Mouse (Mus musculus): ENCODE results near the gene Mmp2. TPM values are rescaled to one million over a fixed set of nuclear protein-coding genes. Genes with fewer than 3 reads are reported as not detected.

The Mmp2 gene
- total RNA-seq, 1 experiment from 2014 or later: not detected

GRCm38 (mm10) chr8:92834786-92835500 lies 7.9 kb downstream of the Mmp2 start:
- no peak for ATAC-seq (ENCODE audit: extremely low read depth, insufficient number of reproducible peaks, low FRiP score, poor library complexity, severe bottlenecking)

GRCm38 (mm10) chr8:92835901-92836300 lies 8.8 kb downstream of the Mmp2 start:
- ATAC-seq (ENCODE audit: extremely low read depth, insufficient number of reproducible peaks, low FRiP score, poor library complexity, severe bottlenecking): no peak

- ATAC-seq (ENCODE audit: extremely low read depth, insufficient number of reproducible peaks, low FRiP score, poor library complexity, severe bottlenecking): no peak
Measured at GRCm38 (mm10) chr8:92838616-92839015, 11.5 kb downstream of the Mmp2 start.

GRCm38 (mm10) chr8:92839161-92839560 lies 12.1 kb downstream of the Mmp2 start:
- no peak for ATAC-seq (ENCODE audit: extremely low read depth, insufficient number of reproducible peaks, low FRiP score, poor library complexity, severe bottlenecking)

GRCm38 (mm10) chr8:92839876-92840275 lies 12.8 kb downstream of the Mmp2 start:
- ATAC-seq (ENCODE audit: extremely low read depth, insufficient number of reproducible peaks, low FRiP score, poor library complexity, severe bottlenecking): no peak

GRCm38 (mm10) chr8:92846684-92847083 lies 19.6 kb downstream of the Mmp2 start:
- no peak for ATAC-seq (ENCODE audit: extremely low read depth, insufficient number of reproducible peaks, low FRiP score, poor library complexity, severe bottlenecking)

GRCm38 (mm10) chr8:92847299-92847698 lies 20.2 kb downstream of the Mmp2 start:
- ATAC-seq (ENCODE audit: extremely low read depth, insufficient number of reproducible peaks, low FRiP score, poor library complexity, severe bottlenecking): no peak

- no peak for ATAC-seq (ENCODE audit: extremely low read depth, insufficient number of reproducible peaks, low FRiP score, poor library complexity, severe bottlenecking)
Measured at GRCm38 (mm10) chr8:92849261-92849660, 22.2 kb downstream of the Mmp2 start.

- ATAC-seq (ENCODE audit: extremely low read depth, insufficient number of reproducible peaks, low FRiP score, poor library complexity, severe bottlenecking): no peak
Measured at GRCm38 (mm10) chr8:92850239-92850638, 23.1 kb downstream of the Mmp2 start.

GRCm38 (mm10) chr8:92851381-92851780 lies 24.3 kb downstream of the Mmp2 start:
- ATAC-seq (ENCODE audit: extremely low read depth, insufficient number of reproducible peaks, low FRiP score, poor library complexity, severe bottlenecking): no peak

- peak; percentile 63 for ATAC-seq (ENCODE audit: extremely low read depth, insufficient number of reproducible peaks, low FRiP score, poor library complexity, severe bottlenecking)
Measured at GRCm38 (mm10) chr8:92853188-92853983, 26.3 kb downstream of the Mmp2 start.

- peak; percentile 56 for ATAC-seq (ENCODE audit: extremely low read depth, insufficient number of reproducible peaks, low FRiP score, poor library complexity, severe bottlenecking)
Measured at GRCm38 (mm10) chr8:92854673-92855072, 27.6 kb downstream of the Mmp2 start.

- no peak for ATAC-seq (ENCODE audit: extremely low read depth, insufficient number of reproducible peaks, low FRiP score, poor library complexity, severe bottlenecking)
Measured at GRCm38 (mm10) chr8:92855171-92855894, 28.2 kb downstream of the Mmp2 start, which contains the start of gene Lpcat2. TSS of gene Lpcat2 (plus strand) at chr8:92855339.

GRCm38 (mm10) chr8:92856273-92856986 lies 29.3 kb downstream of the Mmp2 start:
- ATAC-seq (ENCODE audit: extremely low read depth, insufficient number of reproducible peaks, low FRiP score, poor library complexity, severe bottlenecking): no peak

- ATAC-seq (ENCODE audit: extremely low read depth, insufficient number of reproducible peaks, low FRiP score, poor library complexity, severe bottlenecking): no peak
Measured at GRCm38 (mm10) chr8:92858475-92859182, 31.5 kb downstream of the Mmp2 start.

GRCm38 (mm10) chr8:92861977-92862376 lies 34.9 kb downstream of the Mmp2 start:
- no peak for ATAC-seq (ENCODE audit: extremely low read depth, insufficient number of reproducible peaks, low FRiP score, poor library complexity, severe bottlenecking)

GRCm38 (mm10) chr8:92870281-92870680 lies 43.2 kb downstream of the Mmp2 start:
- ATAC-seq (ENCODE audit: extremely low read depth, insufficient number of reproducible peaks, low FRiP score, poor library complexity, severe bottlenecking): no peak

- no peak for ATAC-seq (ENCODE audit: extremely low read depth, insufficient number of reproducible peaks, low FRiP score, poor library complexity, severe bottlenecking)
Measured at GRCm38 (mm10) chr8:92872063-92872759, 45.1 kb downstream of the Mmp2 start.
